8 mouse cellular contexts compared by ENCODE assay signal in the genomic region with DNA sequence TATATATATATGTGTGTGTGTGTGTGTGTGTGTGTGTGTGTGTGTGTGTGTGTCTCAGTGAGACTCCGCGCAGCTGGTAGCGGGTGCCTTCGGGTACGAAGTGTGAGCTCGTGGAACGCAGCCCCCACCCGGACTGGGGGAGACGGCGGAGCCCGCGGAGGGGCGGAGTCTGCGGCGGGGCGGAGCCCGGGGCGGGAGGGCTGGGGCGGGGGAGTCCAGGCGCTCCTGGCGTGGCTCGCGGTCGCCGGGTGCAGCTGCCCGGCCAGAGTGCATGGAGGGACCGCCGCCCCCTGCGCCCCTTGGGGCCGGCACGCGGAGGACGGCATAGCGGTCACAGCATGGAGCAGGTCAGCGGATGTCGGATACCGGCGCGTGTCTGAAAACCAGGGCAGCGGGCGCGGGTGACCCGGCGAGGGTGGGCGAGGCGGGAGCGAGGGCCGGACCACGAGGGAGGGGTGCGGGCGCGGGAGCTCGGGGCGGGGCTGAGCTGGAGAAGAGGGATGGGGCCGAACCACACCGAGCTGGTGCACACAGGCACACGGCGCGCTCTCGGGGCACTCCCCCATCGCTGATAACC. TPM values are rescaled to one million over a fixed set of nuclear protein-coding genes. Genes with fewer than 3 reads are reported as not detected.
DNase-seq lines count a peak whose midpoint lies in the region; ATAC-seq and TF ChIP-seq lines count a peak whose summit lies in the region.

No protein-coding gene starts in this region.

- TF ChIP-seq POLR2A in brain, embryonic 14.5 days (IDR thresholded peaks at IDR 0.05; ENCODE audit: borderline replicate concordance, extremely low read depth, insufficient read depth, insufficient read length, poor library complexity, severe bottlenecking), result no peak

- peak overlapping the region; percentile 96 for H3K4me2 ChIP-seq in forebrain, embryonic 14.5 days (ENCODE audit: low read length)
- H3K4me2 ChIP-seq in hindbrain, embryonic 15.5 days, result peak overlapping the region; percentile 93
- peak overlapping the region; percentile 70 for H3K4me2 ChIP-seq in liver, embryonic 14.5 days (ENCODE audit: low read depth)
- H3K4me2 ChIP-seq in neural tube, embryonic 15.5 days, result peak overlapping the region; percentile 93

- no peaks in the 10 kb centered on the region for H3K9me3 ChIP-seq in forebrain, embryonic 14.5 days (replicated peaks; ENCODE audit: control insufficient read depth, low read length)
- no peaks in the 10 kb centered on the region for H3K9me3 ChIP-seq in hindbrain, embryonic 15.5 days
- no peaks in the 10 kb centered on the region for H3K9me3 ChIP-seq in liver, embryonic 14.5 days (ENCODE audit: control insufficient read depth, low read length)
- H3K9me3 ChIP-seq in neural tube, embryonic 15.5 days (replicated peaks), result no peaks in the 10 kb centered on the region

- peak overlapping the region; percentile 21; the same call in 1 of the 2 replicates for H3K27ac ChIP-seq in forebrain, embryonic 14.5 days (ENCODE audit: low read depth, low read length)
- peak overlapping the region; percentile 76 for H3K27ac ChIP-seq in hindbrain, embryonic 15.5 days (replicated peaks)
- no peak overlapping the region for H3K27ac ChIP-seq in liver, embryonic 14.5 days
- H3K27ac ChIP-seq in neural tube, embryonic 15.5 days (replicated peaks), result peak overlapping the region; percentile 78

- H3K36me3 ChIP-seq in forebrain, embryonic 14.5 days (ENCODE audit: control insufficient read depth, insufficient read depth, low read length), result no peaks in the 10 kb centered on the region
- no peaks in the 10 kb centered on the region for H3K36me3 ChIP-seq in hindbrain, embryonic 15.5 days
- H3K36me3 ChIP-seq in liver, embryonic 14.5 days (replicated peaks; ENCODE audit: control insufficient read depth, insufficient read depth, low read depth), result no peaks in the 10 kb centered on the region
- H3K36me3 ChIP-seq in neural tube, embryonic 15.5 days, result no peaks in the 10 kb centered on the region

- TF ChIP-seq CTCF in brain, embryonic 14.5 days (IDR thresholded peaks at IDR 0.05; ENCODE audit: borderline replicate concordance, extremely low read depth, insufficient read depth, insufficient read length), result no peak
- no peak for TF ChIP-seq CTCF in liver, embryonic 14.5 days (IDR thresholded peaks at IDR 0.05; ENCODE audit: low read depth)

- ATAC-seq in forebrain, embryonic 14.5 days, result peak; percentile 54
- peak; percentile 62 for ATAC-seq in hindbrain, embryonic 15.5 days (ENCODE audit: low FRiP score, low read depth)
- peak; percentile 55; the same call in 1 of the 2 replicates for ATAC-seq in liver, embryonic 14.5 days (ENCODE audit: insufficient read depth)
- ATAC-seq in neural tube, embryonic 15.5 days (ENCODE audit: low FRiP score), result peak; percentile 53
- no peak; the same call in 1 of the 2 replicates for ATAC-seq in megakaryocyte-erythroid progenitor cell, adult 5-6 weeks (replicated peaks; ENCODE audit: low FRiP score, low TSS enrichment, poor library complexity, severe bottlenecking)

- H3K27me3 ChIP-seq in forebrain, embryonic 14.5 days (replicated peaks; ENCODE audit: control insufficient read depth, insufficient read depth, low read length), result no peaks in the 10 kb centered on the region; the same call in 1 of the 2 replicates
- no peaks in the 10 kb centered on the region for H3K27me3 ChIP-seq in hindbrain, embryonic 15.5 days
- peaks cover 16% of the 10 kb centered on the region for H3K27me3 ChIP-seq in liver, embryonic 14.5 days (ENCODE audit: control insufficient read depth, insufficient read depth, low read length)
- H3K27me3 ChIP-seq in neural tube, embryonic 15.5 days (replicated peaks), result peaks cover 6% of the 10 kb centered on the region; the same call in 1 of the 2 replicates

- H3K4me3 ChIP-seq in forebrain, embryonic 14.5 days (ENCODE audit: low read depth, low read length), result peak overlapping the region; percentile 61
- H3K4me3 ChIP-seq in hindbrain, embryonic 15.5 days, result peak overlapping the region; percentile 61
- H3K4me3 ChIP-seq in liver, embryonic 14.5 days (ENCODE audit: insufficient read depth in 1 of 2, low read depth in 2 of 2, low read length in 2 of 2), result peak overlapping the region; percentile 20 to 46
- H3K4me3 ChIP-seq in neural tube, embryonic 15.5 days (replicated peaks), result peak overlapping the region; percentile 68

- peaks cover 20% of the 10 kb centered on the region for H3K4me1 ChIP-seq in forebrain, embryonic 14.5 days (ENCODE audit: control insufficient read depth, insufficient read depth, low read length)
- peaks cover 55% of the 10 kb centered on the region for H3K4me1 ChIP-seq in hindbrain, embryonic 15.5 days (replicated peaks)
- H3K4me1 ChIP-seq in liver, embryonic 14.5 days (replicated peaks; ENCODE audit: control insufficient read depth in 2 of 2, insufficient read depth in 2 of 2, low read length in 1 of 2), result peaks cover 5 to 7% of the 10 kb centered on the region in 2 experiments; a peak in 3 of 4 replicates
- peaks cover 60% of the 10 kb centered on the region for H3K4me1 ChIP-seq in neural tube, embryonic 15.5 days

- DNase-seq in ovary, postnatal 36 days (ENCODE audit: low spot score), result peak; percentile 62
- no peak for DNase-seq in ovary, adult 18-20 months (ENCODE audit: low spot score)
- DNase-seq in brain, embryonic 14.5 days (ENCODE audit: low read depth), result peak; percentile 78
- peak; percentile 76 for DNase-seq in forebrain, embryonic 14.5 days (ENCODE audit: low spot score)
- DNase-seq in liver, embryonic 14.5 days (ENCODE audit: low read depth in 3 of 3, low spot score in 3 of 3), result no peak

- H3K9ac ChIP-seq in forebrain, embryonic 14.5 days (ENCODE audit: low read length), result peak overlapping the region; percentile 72
- peak overlapping the region; percentile 77 for H3K9ac ChIP-seq in hindbrain, embryonic 15.5 days
- H3K9ac ChIP-seq in liver, embryonic 14.5 days (replicated peaks), result no peak overlapping the region; the same call in 1 of the 2 replicates
- H3K9ac ChIP-seq in neural tube, embryonic 15.5 days (replicated peaks), result peak overlapping the region; percentile 73

- no peak for TF ChIP-seq EP300 in liver, embryonic 14.5 days (IDR thresholded peaks at IDR 0.05; ENCODE audit: low read depth)

- 0% methylated on average over 36 of the region's 61 CpGs for WGBS in forebrain, embryonic 14.5 days
- WGBS in hindbrain, embryonic 15.5 days, result under 1% methylated on average over 49 of the region's 61 CpGs
- 2% methylated on average over 57 of the region's 61 CpGs for WGBS in liver, embryonic 14.5 days (ENCODE audit: insufficient replicate concordance)
- WGBS in neural tube, embryonic 15.5 days, result under 1% methylated on average over 52 of the region's 61 CpGs

RNA-seq across cellular contexts. Expression of gene Arhgap23, which starts 11.1 kb away (rescaled TPM):
- 25.3 and 35.8 TPM in 2 replicates for polyA plus RNA-seq in brain, embryonic 14.5 days (2012; rRNA removed)
- polyA plus RNA-seq in forebrain, embryonic 14.5 days (2014; fragmentation: Nextera tagmentation; extraction: Ambion mirVana), result 5.4 and 6.3 TPM in 2 replicates
- polyA plus RNA-seq in hindbrain, embryonic 15.5 days (2015; fragmentation: Nextera tagmentation; extraction: Ambion mirVana), result 9.9 and 10.1 TPM in 2 replicates
- polyA plus RNA-seq in liver, embryonic 14.5 days (2012; rRNA removed), result 17.5 and 21.2 TPM in 2 replicates
- polyA plus RNA-seq in liver, embryonic 14.5 days (2014; fragmentation: Nextera tagmentation; extraction: Ambion mirVana), result 7.3 and 7.9 TPM in 2 replicates
- 8.0 and 9.2 TPM in 2 replicates for polyA plus RNA-seq in neural tube, embryonic 15.5 days (2015; fragmentation: Nextera tagmentation; extraction: Ambion mirVana)
- 18.4 and 22.3 TPM in 2 replicates for total RNA-seq in megakaryocyte-erythroid progenitor cell, adult 5-6 weeks (2014; fragmentation: Nextera tagmentation)
- 3.9 and 14.5 TPM in 2 replicates for total RNA-seq in megakaryocyte-erythroid progenitor cell, adult 5-6 weeks (2017)

RNA-seq across cellular contexts. Expression of gene Socs7, which starts 41.9 kb away (rescaled TPM):
- polyA plus RNA-seq in brain, embryonic 14.5 days (2012; rRNA removed), result 31.2 and 37.1 TPM in 2 replicates
- polyA plus RNA-seq in forebrain, embryonic 14.5 days (2014; fragmentation: Nextera tagmentation; extraction: Ambion mirVana), result 5.7 and 5.9 TPM in 2 replicates
- 9.0 and 9.5 TPM in 2 replicates for polyA plus RNA-seq in hindbrain, embryonic 15.5 days (2015; fragmentation: Nextera tagmentation; extraction: Ambion mirVana)
- 2.1 and 2.4 TPM in 2 replicates for polyA plus RNA-seq in liver, embryonic 14.5 days (2012; rRNA removed)
- 0.38 and 0.53 TPM in 2 replicates for polyA plus RNA-seq in liver, embryonic 14.5 days (2014; fragmentation: Nextera tagmentation; extraction: Ambion mirVana)
- 7.7 and 8.4 TPM in 2 replicates for polyA plus RNA-seq in neural tube, embryonic 15.5 days (2015; fragmentation: Nextera tagmentation; extraction: Ambion mirVana)
- total RNA-seq in megakaryocyte-erythroid progenitor cell, adult 5-6 weeks (2014; fragmentation: Nextera tagmentation), result 6.0 and 15.8 TPM in 2 replicates
- 9.0 and 11.8 TPM in 2 replicates for total RNA-seq in megakaryocyte-erythroid progenitor cell, adult 5-6 weeks (2017)

RNA-seq across cellular contexts. Expression of gene Gpr179, which starts 52.4 kb away (rescaled TPM):
- 0.26 and 0.41 TPM in 2 replicates for polyA plus RNA-seq in brain, embryonic 14.5 days (2012; rRNA removed)
- polyA plus RNA-seq in forebrain, embryonic 14.5 days (2014; fragmentation: Nextera tagmentation; extraction: Ambion mirVana), result 0.20 and 0.34 TPM in 2 replicates
- polyA plus RNA-seq in hindbrain, embryonic 15.5 days (2015; fragmentation: Nextera tagmentation; extraction: Ambion mirVana), result 0.12 and 0.30 TPM in 2 replicates
- polyA plus RNA-seq in liver, embryonic 14.5 days (2012; rRNA removed), result 0.01 TPM in 1 of 2 replicates, not detected in the other
- not detected in 2 replicates for polyA plus RNA-seq in liver, embryonic 14.5 days (2014; fragmentation: Nextera tagmentation; extraction: Ambion mirVana)
- polyA plus RNA-seq in neural tube, embryonic 15.5 days (2015; fragmentation: Nextera tagmentation; extraction: Ambion mirVana), result 0.33 and 0.46 TPM in 2 replicates
- total RNA-seq in megakaryocyte-erythroid progenitor cell, adult 5-6 weeks (2014; fragmentation: Nextera tagmentation), result 0.05 TPM in 1 of 2 replicates, not detected in the other
- not detected in 2 replicates for total RNA-seq in megakaryocyte-erythroid progenitor cell, adult 5-6 weeks (2017)

Comparison
In these comparisons a context has a peak if more than half of its experiments do, and no peak if none do; other contexts are left out.
1. DNase-seq: peak in ovary, postnatal 36 days (single experiment), brain, embryonic 14.5 days (single experiment) and forebrain, embryonic 14.5 days (single experiment); none in ovary, adult 18-20 months (single experiment) and liver, embryonic 14.5 days (0 of 3).
2. Peak in every context shown above with its lines, with median percentiles within 50 percentile points of each other: H3K4me2 ChIP-seq and H3K4me3 ChIP-seq.